Mouse (Mus musculus) stomach, postnatal 0 days (tissue): ENCODE data around the gene Slc13a3.

ENCODE experiments used
- CTCF ChIP-seq: IDR thresholded peaks from 2 replicates; pipeline ENCODE4 v1.5.1; 2016; ENCODE audit warnings: antibody characterized with exemption, low read depth, mild to moderate bottlenecking, moderate library complexity
- EP300 ChIP-seq: optimal IDR thresholded peaks from 2 replicates; pipeline ENCODE3; 2016; ENCODE audit warnings: antibody characterized with exemption

DNA sequence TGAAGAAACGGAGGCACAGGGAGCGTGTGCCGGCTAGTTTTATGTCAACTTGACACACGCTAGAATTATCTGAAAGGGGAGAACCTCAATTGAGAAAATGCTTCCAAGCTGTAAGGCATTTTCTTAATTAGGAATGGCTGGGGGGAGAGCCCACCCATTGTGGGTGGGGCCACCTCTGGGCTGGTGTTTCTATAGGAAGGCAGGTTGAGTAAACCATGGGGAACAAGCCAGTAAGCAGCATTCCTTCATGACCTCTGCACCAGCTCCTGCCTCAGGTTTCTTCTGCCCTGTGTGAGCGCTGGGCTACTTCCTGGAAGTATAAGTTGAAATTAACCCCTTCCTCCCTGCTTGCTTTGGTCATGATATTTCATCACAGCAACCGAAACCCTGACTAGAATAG is 57.2 kb downstream of the Slc13a3 start:
- TF ChIP-seq CTCF, result no peak
- TF ChIP-seq EP300, result no peak
